Mouse (Mus musculus) left cerebral cortex, postnatal 36 days (tissue): ENCODE data around the gene Grid2. TPM values are rescaled to one million over a fixed set of nuclear protein-coding genes. Genes with fewer than 3 reads are reported as not detected.
"Not testable (repeated sequence)": the region's sequence is repeated elsewhere in the genome, so short reads cannot be mapped to it uniquely, and the experiment has no call there.

Source experiments
- DNase-seq, 2 experiments: peaks; one replicate each; pipeline ENCODE4 v3.0.0; 2021 to 2022; ENCODE audit warnings: low spot score in 2 of 2, mixed read lengths in 1 of 2
- intact Hi-C: fragments of 180-260 bp; cut with DNase I; formaldehyde crosslinking; loops from one replicate; pipeline ENCODE4 v1.15.1; 2025
- total RNA-seq, 2 experiments: library from RNA; stranded (reverse); gene quantifications; 2 replicates each; pipeline ENCODE4 v1.2.3; 2021

The Grid2 gene
- total RNA-seq, 2 experiments from 2014 or later: 18.9 to 21.9 TPM

DNA sequence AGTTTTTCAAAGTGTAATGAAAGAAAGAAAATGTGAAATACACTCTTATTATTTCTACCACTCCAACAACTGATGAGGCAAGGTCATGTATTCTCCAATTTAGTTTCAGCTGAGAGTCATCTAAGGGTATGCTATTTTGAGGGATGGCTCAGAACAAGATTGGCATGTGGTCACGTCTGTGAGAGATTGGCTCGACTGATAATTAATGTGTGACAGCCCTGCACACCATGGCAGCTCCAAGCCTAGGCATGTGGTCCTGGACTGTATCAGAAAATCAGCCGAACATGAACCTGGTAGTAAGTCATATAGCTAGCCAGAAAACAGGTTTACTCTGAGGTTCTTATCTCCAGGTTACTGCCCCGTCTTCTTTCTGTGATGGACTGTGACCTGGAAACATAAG is 292.1 kb downstream of the Grid2 start:
- intact Hi-C loops: no loop called here
- no peak for DNase-seq

- intact Hi-C loops, DNase-seq: not testable (repeated sequence)
Observed at GRCm38 (mm10) chr6:63568741-63569140, 313.1 kb downstream of the Grid2 start.

DNA sequence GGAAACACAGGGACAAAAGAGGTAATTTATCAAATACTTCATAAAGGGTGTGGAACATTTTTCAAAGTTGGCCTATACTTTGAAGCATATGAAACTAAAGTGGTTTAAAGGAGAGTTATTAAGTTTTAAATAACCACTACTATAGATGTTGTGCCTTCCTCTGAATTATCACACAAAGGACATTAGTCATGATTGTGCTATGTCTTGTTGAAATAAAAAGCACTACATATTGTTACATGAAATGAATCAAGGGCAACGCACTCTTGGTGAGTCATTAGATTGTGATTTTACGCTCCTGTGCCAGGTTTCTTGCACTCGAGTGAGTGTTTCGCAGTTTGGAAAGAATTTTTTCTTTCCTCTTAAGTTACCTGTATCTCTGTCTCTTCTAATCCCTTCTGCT is 335.0 kb downstream of the Grid2 start:
- intact Hi-C loops: no loop called here
- no peak for DNase-seq

GRCm38 (mm10) chr6:63609570-63609969 is 353.9 kb downstream of the Grid2 start:
- no peak for DNase-seq
- intact Hi-C loops: no loop called here

- no peak for DNase-seq
- intact Hi-C loops: loop anchor here (5.0 kb wide), 1 partner anchor 194 kb away; no protein-coding TSS in a partner anchor
Observed at GRCm38 (mm10) chr6:63635970-63636369, 380.3 kb downstream of the Grid2 start.

DNA sequence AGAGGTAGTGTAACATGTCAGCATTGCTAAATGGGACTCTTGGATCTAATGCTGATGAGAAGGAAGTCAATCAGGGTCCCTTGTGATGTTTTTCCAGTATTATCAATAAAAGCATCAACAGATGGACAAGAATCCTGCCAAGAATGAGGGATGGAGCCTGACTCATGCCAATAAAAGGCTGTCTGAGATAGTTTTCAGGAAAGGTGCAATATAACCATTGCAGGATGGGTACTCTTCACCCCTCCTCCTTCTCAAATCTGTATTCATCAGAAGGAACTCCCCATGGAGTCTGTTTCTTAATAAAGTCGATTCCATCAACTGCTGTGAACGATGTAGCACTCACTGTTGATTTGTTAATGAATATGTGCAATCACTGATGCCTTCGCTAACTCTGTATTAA is 403.7 kb downstream of the Grid2 start:
- DNase-seq: no peak
- intact Hi-C loops: no loop called here

- no peak for DNase-seq
- intact Hi-C loops: no loop called here
Observed at GRCm38 (mm10) chr6:63685689-63686088, 430.0 kb downstream of the Grid2 start.

DNA sequence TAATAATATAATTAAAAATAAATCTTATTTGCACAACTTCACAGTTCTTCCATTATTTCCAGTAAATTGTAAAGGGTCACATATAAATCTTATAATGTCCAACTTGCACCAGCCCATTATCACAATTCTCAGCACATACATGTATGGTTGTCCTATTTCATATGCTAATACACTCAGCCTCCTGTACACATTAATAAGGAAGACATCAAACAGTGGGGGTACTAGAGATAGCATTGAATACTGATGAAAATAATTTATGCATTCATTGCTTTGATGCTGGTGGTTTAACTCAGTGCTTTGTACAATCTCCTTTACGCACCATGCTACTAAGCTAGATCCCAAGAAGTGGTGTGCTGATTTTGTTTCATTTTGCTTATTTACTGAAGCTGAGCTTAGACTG is 446.0 kb downstream of the Grid2 start:
- DNase-seq: no peak
- intact Hi-C loops: no loop called here

- intact Hi-C loops: no loop called here
- DNase-seq: no peak
Observed at GRCm38 (mm10) chr6:63733740-63734139, 478.1 kb downstream of the Grid2 start.

GRCm38 (mm10) chr6:63762535-63762934 is 506.9 kb downstream of the Grid2 start:
- intact Hi-C loops: no loop called here
- DNase-seq: no peak

- DNase-seq: no peak
- intact Hi-C loops: no loop called here
Observed at GRCm38 (mm10) chr6:63794679-63795078, 539.0 kb downstream of the Grid2 start.

DNA sequence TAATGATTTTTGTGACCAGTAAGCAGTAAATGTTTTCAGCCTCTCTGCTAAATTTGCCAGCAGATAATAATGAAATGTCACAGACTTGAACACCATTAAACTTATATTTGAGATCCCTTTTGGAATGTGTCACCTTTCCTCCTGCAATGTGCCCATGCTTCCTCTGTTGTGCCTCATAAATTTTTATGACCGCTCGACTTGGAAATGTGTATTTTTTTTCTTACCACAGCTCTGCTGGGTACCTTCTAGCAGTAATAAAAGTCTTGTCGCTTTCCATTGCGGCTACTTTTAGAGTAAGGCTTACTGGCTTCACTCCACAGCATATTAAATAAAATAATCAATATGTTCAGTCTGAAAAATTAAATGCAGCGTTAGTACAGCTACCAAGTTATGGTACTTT is 564.6 kb downstream of the Grid2 start:
- no peak for DNase-seq
- intact Hi-C loops: no loop called here

DNA sequence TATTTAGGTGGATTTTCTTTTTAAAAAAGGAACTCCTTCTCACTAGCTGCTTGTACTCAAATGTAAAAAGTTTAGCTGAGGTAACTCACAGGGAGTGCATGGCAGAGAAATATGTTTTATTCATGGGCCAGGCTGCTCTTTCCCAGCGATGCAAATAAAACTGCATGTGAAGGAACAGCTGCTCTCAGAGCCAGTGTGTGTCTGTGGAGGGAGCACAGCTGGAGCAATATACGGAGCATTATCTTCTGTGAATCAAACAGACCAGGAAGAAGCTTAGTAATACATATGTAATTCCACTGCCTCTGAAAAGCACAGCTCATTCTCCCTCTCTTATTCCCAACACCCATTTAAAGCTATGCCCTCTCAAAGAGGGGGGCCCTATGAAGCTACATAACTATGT is 607.0 kb downstream of the Grid2 start:
- no peak for DNase-seq
- intact Hi-C loops: no loop called here

DNA sequence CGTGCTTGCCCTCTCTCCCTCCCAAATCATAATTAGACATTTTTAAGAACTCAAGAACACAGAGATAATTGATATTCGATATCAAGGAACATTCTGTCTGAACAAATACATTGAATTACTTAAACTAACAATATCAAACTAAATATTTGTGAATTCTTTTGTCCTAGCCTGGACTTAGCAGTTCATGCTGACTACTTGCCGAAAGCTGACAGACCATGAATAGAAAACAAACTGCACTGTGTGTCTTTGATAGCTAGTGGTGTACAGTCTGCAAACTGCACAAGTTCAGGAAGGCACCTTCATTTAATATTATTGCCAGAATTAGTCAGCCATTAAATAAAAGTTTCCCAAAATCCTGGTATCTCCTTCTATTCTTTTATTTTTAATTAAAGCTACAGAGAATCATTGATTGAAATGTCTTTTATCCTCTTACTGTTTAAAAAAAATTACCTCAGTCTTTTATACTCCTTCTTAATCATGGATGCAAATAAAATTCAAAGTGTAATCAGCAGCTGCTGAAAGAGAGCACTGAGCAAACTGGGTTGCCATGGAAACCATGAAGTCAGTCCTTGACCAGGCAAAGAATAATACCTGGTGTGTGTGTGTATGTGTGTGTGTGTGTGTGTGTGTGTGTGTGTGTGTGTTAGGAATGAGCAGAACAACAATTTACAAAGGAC is 621.5 kb downstream of the Grid2 start:
- no peak for DNase-seq
- intact Hi-C loops: no loop called here

DNA sequence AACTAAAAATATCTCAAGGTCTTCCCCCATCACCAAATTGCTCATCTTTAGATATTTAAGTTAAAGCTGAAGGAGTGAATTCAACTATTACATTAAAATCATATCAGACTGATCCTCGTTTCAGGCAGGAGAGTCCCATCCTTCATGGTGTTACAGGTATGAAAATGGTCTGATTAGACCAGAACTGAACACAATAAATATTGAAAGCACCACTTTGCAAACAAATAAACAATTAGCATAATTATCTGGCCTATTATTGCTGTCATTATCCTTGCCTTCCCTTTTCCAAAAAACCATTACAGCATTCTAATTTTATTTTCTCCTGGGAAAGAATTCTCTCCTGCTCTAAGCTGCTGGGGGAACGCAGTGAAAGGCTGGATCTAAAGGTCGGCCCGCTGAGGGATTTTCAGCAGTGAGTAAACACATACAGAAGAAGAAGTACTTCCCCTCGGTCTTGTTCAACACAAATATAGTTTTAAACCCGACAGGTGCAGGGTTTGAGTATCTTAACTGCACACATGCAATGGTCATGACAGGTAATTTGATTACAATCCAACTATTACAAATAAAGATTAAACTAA is 622.2 kb downstream of the Grid2 start:
- intact Hi-C loops: no loop called here
- DNase-seq: no peak

DNA sequence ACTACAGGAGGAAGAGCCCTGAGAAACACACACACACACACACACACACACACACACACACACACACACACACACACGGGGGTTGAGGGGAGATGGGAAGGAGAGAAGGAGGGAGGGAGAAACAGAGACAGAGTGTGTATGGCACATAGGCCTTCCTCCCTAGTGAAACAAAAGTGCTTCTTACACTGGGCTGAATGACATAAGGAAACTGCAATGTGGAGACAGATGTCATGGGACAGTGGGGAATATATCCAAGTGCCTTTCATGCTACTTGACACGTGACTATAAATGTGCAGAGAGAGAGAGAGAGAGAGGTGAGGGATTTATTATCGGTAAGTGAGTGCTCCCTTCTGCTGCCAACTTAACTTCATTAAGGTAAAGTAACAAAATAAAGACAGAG is 639.0 kb downstream of the Grid2 start:
- intact Hi-C loops: no loop called here
- no peak for DNase-seq

GRCm38 (mm10) chr6:63898171-63898570 is 642.5 kb downstream of the Grid2 start:
- no peak for DNase-seq
- intact Hi-C loops: no loop called here

DNA sequence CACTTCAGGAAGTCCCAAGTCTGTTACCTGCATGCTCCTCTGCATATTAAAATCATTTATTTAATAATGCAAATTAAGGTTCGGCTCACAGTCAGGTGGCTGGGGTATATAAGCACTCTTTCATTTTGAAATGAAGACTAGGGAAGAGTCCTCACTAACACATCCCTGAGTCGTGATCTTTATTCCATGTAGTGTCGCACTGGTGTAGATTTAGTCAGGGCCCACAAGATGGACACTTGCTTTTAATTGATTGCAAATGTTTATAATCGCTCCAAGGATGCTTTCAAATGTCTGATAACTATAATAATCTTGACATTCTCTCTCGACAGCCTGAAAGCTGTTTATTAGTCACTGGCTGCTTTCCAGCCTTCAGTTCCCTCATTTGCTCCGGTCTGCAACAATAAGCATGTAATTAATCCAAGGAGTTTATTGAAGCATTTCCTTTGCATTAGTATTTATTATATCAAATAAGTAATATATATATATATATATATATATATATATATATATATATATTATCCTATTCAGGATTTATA is 661.4 kb downstream of the Grid2 start:
- intact Hi-C loops: no loop called here
- no peak for DNase-seq

DNA sequence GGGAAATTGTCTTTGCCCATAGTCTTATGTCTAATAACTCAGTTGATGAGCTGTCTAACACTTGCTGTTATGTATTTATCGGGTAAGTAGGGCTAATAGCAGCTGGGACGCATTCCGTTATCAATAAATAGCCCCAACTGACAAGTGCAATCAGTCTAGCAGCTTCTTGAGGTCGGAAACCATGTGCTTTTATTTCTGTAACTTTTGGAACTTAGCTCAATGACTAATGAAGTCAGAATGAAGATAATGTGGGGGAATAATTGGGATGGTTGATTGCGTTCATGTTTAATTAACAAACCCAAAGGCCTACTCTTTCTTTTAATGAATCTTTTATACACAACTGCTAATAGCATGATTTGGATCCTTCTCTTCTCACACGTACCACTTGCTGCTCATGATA is 666.3 kb downstream of the Grid2 start:
- no peak for DNase-seq
- intact Hi-C loops: no loop called here

DNA sequence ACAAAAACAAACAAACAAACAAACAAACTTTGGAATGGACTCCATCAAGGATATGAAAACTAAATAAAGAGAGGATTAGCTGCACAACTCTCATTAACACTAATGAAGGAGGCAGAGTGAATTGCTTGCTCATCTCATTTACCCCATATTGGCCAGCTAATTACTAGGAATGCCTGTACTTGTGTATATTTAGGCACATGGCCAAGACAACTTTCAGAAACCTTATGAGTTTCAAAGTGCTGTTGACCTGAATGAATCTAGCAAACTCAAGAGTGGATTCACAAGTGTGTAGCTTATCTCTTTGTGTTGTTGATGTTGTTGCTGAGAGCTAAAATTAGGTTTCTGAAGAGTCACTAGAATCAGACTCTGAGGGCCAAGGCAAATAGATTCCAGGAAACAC is 675.5 kb downstream of the Grid2 start:
- intact Hi-C loops: no loop called here
- no peak for DNase-seq

DNA sequence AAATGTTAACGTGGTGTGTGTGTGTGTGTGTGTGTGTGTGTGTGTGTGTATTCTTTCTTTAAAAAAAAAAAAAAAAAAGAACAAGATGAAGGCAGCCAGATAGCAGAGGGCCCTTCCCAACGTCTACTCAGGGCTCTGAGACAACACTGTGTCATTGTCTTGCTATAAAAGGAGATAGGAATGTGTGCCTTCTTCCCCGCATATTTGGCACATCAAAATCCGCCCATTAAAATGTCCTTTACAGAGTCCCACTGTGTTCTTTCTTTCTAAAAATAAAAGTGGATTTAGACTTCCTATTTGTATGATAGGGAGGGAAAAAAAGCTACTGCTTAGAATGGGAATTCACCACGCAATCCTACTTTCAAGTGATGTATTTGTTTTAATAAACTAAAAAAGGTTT is 691.0 kb downstream of the Grid2 start:
- no peak for DNase-seq
- intact Hi-C loops: no loop called here

GRCm38 (mm10) chr6:63963789-63964188 is 708.1 kb downstream of the Grid2 start:
- intact Hi-C loops: no loop called here
- no peak for DNase-seq
